Mouse (Mus musculus): ENCODE results near the gene Gm7247.
A peak's percentile ranks its signal among the peaks of the same experiment; 100 is the strongest.
"Not testable (repeated sequence)": the region's sequence is repeated elsewhere in the genome, so short reads cannot be mapped to it uniquely, and the experiment has no call there.

Gene Gm7247

DNA sequence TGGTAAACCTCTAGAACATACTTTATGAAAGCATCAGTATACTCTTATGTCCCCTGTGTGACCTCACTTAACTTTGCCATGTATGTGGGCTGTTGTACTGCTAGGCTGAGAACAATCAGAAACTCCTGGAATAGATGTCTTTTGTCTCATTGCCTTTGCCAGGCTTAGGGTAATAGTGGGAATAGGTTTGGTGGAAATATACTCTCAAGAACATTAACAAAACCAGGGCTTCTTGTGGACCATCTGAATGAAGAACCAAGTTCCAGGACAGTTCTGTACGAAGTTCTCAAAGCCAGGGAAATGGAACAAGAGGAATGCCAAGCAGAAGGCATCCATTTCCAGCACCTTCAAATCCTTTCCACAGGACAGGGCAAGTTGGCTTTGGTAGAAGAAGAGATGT lies at the start of gene Gm7247:
Gene Gm7247, plus strand, starts transcription at position 301 of the 400 bp plus-strand sequence.
- no peak for DNase-seq (ENCODE audit: low spot score)

DNA sequence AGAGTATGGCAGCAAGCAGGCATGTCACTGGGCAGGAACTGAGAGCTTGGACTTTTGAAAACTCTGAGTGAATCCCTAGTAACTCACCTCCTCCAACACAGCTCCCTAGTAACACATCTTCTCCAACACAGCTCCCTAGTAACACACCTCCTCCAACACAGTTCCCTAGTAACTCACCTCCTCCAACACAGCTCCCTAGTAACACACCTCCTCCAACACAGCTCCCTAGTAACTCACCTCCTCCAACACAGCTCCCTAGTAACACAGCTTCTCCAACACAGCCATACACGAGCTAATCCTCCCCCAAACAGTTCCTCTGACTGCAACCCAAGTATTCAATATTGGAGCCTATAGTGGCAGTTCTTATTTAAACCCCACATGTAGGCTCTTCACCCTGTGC lies 37.6 kb upstream of the Gm7247 start:
- no peak for DNase-seq (ENCODE audit: low spot score)

- DNase-seq (ENCODE audit: low spot score): no peak
Measured at GRCm38 (mm10) chr14:51346027-51346426, 15.5 kb upstream of the Gm7247 start.

DNA sequence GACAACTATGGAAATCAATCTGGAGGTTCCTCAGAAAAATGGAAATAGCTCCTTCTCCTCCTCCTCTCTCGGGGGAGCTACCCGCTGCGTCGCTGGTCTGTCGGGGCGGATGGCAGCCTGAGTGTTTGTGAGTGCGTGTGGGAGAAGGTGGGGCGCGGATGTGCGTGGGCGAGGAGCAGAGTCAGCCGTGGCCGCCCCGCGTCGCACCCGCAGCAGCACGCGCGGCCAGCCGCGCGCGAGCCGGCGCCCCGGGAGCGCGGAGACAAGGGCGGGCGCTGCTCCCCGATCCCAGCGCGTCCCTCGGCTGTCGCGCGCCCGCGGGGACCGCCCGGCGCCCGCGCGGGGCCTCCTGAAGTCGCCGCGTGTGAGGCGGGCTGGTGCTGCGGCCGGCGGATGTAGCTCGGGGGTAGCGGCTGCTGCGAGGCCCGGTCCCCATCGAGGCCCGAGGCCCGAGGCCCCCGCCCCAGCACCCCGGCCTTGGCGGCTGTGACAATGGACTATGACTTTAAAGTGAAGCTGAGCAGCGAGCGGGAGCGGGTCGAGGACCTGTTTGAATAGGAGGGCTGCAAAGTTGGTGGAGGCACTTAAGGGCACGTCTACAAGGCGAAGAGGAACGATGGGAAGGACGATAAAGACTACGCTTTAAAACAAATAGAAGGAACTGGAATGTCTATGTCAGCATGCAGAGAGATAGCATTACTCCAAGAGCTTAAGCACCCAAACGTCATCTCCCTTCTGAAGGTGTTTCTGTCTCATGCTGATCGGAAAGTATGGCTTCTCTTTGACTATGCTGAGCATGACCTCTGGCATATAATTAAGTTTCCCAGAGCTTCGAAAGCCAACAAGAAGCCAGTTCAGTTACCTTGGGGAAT lies 3.2 kb upstream of the Gm7247 start:
- DNase-seq (ENCODE audit: low spot score): no peak

DNA sequence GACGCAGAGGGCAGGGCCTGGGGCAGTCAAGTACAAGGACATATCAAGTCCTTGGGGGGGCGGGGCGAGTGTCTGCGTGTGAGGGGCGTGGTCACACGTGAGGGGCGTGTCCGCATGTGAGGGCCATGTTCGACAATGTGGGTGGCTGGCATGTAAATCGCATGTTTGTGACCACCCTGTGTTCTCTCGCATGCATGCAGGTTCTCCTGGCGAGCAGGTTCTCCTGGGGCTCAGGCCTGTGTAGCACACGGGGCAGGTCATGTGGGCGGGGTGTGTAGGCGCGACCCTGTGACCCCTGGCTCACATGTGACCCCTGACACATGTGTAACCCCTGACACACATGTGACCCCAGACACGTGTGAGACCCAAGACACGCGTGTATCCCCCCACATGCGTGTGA lies 21.2 kb downstream of the Gm7247 start:
- no peak for DNase-seq (ENCODE audit: low spot score)

GRCm38 (mm10) chr14:51384351-51384750 lies 22.8 kb downstream of the Gm7247 start:
- DNase-seq (ENCODE audit: low spot score): no peak

DNA sequence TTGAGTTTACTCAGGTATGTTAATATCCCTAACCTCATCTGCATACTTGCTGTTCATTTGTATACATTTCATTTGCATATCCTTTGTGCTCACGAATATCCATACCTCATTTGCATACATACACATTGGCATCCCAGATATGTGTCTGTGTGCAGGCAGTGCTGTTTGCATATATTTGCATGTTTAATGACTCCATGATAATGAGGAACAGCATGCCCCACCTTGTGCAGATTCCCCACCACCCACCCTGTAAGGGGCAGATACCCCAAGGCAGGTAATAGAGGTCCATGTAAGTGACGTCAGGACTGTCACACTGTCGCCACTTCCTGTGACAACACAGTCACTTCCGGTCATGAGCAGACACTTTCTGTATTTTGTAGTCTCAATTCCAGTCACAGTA lies 24.2 kb downstream of the Gm7247 start:
- no peak for DNase-seq (ENCODE audit: low spot score)

DNA sequence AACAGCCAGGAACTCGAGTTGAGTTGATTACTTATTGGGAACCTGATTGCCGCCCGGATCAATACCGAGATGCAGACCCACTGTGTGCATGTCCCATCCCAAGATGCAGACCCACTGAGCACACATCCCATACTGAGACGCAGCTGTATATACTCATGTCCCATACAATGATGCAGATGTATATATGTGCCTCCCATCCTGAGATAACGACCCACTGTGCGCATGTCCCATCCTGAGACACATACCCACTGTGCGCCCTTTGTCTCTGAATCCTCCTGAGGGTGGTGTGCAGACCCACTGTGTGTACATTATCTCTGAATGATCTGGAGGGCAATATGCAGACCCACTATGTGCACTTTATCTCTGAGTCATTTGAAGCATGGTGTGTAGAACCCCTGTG lies 26.2 kb downstream of the Gm7247 start:
- DNase-seq (ENCODE audit: low spot score): no peak

DNA sequence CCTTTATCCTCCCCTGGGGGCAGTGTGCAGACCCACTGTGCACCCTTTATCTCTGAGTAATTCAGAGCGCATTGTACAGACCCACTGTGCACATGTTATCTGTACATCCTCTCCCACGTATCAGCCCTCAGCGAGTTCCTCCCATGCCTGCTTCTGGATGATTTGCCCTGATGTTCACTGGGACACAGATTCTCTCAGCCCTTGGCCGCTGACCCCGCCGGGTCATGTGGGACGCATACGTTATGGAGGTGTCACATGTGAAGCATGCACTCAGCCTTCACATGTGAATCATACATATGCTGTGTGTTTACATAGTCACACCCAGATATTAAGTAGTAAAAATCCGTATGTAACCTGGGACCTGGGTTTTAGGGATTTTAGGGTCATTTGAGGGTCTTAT lies 26.7 kb downstream of the Gm7247 start:
- no peak for DNase-seq (ENCODE audit: low spot score)

DNA sequence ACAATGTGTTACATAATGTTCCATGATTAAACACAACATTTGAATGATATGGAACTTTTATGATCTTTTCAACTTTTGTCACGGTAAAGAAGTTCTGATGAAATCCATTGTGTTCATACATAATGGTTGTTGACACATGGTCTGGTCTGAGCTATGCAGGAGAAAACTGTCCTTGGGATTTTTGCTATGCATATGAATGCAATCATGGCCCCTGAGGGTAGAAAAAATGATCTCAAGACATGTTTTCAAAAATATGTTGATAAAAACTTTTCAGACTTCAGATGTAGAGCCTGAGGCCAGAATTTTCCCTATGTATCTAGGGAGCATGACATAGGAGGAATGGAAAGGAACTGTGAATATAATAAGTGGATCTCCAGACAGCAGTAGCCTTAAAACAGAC lies 49.0 kb downstream of the Gm7247 start, which contains the start of gene Vmn2r88:
Gene Vmn2r88, plus strand, starts transcription at position 301 of the 400 bp plus-strand sequence.
- no peak for DNase-seq (ENCODE audit: low spot score)

DNA sequence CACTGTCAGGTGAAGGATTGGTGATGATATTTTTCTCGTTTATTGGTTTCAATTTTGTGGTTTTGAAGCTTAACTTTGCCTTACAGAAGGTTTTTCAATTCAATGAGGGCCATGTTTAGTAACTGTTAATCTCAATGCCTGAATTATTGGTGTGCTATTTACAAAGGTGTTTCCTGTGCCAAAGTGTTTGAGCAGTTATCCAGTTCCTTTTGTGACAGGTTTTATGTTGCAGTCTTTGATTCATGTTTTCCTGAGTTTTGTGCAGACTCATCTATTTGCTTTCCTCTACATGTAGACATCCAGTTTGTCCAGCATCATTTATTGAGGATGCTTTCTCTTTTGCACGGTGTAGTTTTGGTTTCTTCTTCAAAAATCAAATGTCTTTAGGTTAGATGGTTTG lies 62.3 kb downstream of the Gm7247 start:
- DNase-seq (ENCODE audit: low spot score): no peak

DNA sequence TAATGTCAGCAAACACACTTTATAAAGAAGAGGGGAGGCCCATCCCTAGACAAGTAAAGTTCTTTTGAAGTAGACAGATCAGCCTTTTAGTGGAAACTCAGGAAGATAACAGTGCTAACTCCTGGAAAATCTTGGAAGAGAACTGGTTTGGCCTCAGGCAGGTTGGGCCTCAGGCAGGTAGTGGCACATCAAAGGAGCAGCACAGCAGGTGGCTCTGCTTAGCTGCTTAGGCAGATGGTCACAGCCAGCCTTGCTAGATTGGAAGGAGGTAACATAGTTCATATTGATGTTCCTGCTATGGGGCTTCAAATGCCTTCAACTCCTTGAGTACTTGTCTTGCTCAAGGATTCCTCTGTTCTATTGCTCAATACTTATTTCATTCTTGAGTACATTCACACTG lies 68.6 kb downstream of the Gm7247 start:
- not testable (repeated sequence) for DNase-seq (ENCODE audit: low spot score)

DNA sequence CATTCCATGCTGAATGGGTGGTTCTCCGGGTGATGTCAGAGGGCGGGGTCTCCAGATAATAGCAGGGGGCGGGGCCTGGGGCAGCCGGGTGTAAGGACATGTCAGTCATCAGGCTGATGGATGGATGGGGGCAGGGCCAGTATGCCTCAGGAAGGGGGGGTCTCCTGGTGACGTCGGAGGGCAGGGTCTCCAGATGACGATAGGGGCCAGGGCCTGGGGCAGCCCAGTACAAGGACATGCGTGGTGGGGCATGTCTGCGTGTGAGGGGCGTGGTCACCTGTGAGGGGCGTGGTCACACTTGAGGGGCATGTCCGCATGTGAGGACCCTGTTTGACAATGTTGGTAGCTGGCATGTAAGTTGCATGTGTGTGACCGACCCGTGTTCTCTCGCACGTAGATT lies 73.0 kb downstream of the Gm7247 start:
- DNase-seq (ENCODE audit: low spot score): no peak

GRCm38 (mm10) chr14:51435020-51435419 lies 73.5 kb downstream of the Gm7247 start:
- DNase-seq (ENCODE audit: low spot score): no peak

- no peak for DNase-seq (ENCODE audit: low spot score)
Measured at GRCm38 (mm10) chr14:51438955-51439354, 77.4 kb downstream of the Gm7247 start.

GRCm38 (mm10) chr14:51451557-51451956 lies 90.0 kb downstream of the Gm7247 start, which contains the start of gene Vmn2r89:
Gene Vmn2r89, plus strand, starts transcription at chr14:51451857.
- not testable (repeated sequence) for DNase-seq (ENCODE audit: low spot score)

GRCm38 (mm10) chr14:51480278-51480677 lies 118.7 kb downstream of the Gm7247 start:
- DNase-seq (ENCODE audit: low spot score): not testable (repeated sequence)

DNA sequence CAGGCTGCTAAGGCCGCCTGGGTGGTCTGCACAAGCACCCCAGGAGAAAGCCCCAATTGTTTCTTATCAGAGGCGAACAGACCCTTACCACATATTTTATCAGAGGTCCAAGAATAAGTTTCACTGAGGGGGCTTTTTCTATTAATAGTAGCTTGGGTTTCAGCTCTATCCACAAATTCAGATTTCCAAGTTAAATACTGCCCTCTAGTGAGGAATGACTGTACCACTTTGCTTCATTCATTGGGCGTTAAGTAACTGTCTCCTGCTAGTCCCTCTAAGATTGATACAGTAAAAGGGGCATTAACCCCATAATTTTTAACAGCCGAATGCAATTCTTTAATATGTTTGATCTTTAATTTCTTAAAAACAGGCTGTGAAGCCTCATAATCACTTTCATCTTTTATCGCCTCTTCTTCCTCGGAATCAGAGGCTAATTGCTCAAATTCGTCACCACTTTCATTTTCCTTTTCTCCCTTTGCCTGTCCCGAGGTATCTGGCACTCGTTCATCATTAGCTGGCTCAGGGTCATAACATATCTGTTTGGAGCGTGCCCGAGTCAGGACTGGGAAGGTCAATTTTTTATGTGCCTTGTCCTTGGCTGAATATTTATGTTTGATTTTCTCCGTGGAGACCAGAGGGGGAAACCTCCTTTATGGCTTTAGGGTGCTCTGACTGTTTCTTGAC lies 119.9 kb downstream of the Gm7247 start:
- DNase-seq (ENCODE audit: low spot score): peak; percentile 20

- DNase-seq (ENCODE audit: low spot score): no peak
Measured at GRCm38 (mm10) chr14:51482051-51482715, 120.6 kb downstream of the Gm7247 start.

GRCm38 (mm10) chr14:51482971-51483381 lies 121.4 kb downstream of the Gm7247 start:
- not testable (repeated sequence) for DNase-seq (ENCODE audit: low spot score)

- no peak for DNase-seq (ENCODE audit: low spot score)
Measured at GRCm38 (mm10) chr14:51483671-51484070, 122.1 kb downstream of the Gm7247 start.

GRCm38 (mm10) chr14:51486111-51486510 lies 124.6 kb downstream of the Gm7247 start:
- DNase-seq (ENCODE audit: low spot score): no peak

DNA sequence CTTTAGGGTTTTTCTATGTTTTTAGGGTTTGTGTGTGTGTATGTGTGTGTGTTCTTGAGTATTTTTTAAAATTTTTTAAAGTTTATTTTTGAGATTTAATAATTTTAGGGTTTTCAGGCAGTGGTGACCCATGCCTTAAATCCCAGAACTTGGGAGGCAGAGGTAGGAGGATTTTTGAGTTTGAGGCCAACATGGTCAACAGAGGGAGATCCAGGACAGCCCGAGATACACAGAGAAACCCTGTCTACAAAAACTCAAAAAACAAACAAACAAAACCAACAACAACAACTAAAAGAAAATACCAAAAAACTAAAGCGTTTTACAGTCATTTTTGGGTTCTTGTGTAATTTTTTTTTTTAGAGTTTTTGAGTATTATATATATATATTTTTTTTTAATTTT lies 134.2 kb downstream of the Gm7247 start:
- no peak for DNase-seq (ENCODE audit: low spot score)
